Mouse (Mus musculus) lung, postnatal 10 days (tissue): Measurements from ENCODE around the gene Sqstm1.

Source experiments
- DNase-seq: peaks from one replicate; pipeline ENCODE4 v3.0.0; 2021

Gene Sqstm1

DNA sequence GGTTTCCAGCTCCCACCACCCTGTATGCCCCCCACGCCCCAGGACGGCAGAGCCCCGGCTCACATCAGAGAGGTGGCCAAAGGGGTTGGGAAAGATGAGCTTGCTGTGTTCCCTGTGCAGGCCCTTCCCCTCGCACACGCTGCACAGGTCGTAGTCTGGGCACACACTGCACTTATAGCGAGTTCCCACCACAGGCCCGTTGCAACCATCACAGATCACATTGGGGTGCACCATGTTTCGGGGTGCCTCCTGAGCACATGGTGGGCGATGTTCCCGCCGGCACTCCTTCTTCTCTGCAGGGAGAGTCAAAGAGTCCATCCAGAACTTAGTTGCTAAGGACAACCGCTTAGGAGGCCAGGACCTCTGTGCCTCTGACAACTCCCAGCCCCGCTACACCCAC, 3.3 kb downstream of the Sqstm1 start:
- no peak for DNase-seq

DNA sequence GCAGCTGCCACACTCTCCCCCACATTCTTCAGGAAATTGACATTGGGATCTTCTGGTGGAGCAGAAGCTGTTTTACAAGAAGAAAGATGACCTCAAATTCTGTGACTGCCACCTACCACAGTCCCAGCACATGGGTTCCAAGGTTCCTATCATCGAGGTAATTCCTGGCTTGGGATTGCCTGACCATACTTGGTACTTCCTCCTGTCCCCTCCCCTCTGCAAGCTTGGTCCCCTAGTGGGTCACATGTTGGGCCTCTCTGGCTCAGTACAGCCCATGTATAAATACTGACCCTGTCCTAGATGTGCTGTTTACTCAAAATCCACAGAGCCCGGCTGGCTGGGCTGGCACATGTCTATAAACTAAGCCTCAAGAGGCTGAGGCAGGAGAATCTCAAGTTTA, 4.6 kb downstream of the Sqstm1 start:
- DNase-seq = no peak

DNA sequence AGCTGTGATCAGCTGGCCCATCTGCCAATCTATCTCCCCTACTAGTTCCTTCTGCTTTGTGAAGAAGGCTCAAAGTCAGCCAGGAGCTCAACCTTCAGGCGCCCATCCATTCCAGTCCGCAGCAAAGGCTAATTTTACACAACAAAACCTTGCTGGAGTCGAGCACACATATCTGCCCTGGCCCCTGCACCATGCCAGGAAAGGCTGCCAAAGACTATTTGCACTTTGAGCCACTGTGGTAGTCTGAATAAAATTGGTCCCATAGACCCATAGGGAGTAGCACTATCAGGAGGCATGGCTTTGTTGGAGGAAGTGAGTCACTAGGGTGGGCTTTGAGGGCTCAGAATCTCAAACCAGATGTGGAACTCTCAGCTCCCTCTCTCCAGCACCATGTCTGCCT, 5.2 kb downstream of the Sqstm1 start:
- no peak for DNase-seq

DNA sequence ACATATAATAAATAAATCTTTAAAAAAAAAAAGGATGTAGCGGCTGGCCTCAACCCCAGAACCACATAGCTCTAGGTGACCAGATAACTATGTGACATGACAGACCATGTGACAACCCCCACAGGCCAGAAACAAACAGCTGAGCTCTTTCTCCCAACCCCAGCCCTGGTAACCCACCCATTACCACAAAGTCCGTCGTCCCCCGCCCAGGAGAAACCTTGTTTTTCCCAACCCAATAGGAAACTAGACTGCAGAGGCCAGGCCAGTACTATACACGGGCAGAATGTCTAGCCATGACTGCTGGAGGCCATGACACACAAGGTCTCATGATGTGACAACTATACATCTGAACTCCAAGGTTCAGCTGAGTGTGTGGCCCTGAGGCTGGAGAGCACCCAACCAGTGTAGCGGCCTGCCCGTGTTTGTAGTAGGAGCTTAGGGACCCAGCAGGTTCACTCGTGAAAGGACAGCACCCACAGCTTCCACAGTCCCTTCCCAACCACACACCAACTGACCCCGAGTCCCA, 7.3 kb downstream of the Sqstm1 start:
- DNase-seq = no peak

DNA sequence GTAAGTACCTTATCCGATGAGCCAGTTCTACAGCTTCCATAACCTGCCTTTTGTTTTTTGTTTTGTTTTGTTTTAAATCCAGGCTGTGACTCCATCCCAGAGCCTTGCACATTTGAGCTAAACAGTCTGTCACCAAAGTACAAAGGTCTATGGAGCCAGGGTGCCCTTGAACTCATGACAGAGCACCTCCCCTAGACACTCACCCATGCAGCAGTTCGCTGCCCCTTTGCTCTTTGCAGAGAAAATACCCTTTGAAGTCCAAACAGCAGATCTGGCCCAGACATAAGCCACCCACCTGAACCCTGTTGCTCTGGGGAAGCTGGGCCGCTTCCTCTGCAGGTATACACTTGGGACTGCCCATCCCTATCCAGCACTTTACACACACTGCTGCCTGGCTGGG, 9.0 kb downstream of the Sqstm1 start:
- DNase-seq = no peak

DNA sequence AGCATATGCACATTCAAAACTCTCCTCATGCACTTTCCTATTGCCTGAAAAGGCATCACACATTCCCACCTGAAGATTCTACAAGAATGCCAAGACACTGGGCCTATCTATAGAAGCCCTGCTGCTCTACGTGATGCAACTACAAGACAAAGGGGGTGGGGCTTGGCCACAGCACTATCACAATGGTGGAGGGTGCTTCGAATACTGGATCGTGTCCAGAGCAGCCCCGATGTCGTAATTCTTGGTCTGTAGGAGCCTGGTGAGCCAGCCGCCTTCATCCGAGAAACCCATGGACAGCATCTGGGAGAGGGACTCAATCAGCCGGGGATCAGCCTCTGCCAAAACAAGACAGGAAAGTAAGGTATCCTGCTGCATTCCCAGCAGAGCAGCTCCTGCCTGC, 10.0 kb downstream of the Sqstm1 start:
- peak; percentile 61 for DNase-seq

DNA sequence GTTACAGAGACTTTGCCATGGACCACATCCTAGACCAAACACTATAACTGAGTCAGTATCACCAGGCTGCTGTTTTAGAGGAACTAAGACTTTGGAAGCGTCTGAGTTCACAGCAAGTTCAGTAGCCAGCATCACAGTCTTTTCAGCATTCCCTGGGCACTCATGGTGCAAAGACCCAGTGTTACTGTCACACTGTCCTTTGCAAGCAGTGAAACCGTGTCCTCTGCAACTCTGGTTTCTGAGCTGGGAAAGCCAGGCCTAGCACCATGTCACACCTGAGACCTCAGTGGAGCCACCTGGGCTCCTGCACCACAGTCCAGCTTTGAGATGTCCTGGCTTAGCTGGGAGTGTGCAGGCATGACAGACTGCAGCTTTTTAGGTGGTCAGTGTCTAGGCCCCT, 11.7 kb downstream of the Sqstm1 start:
- no peak for DNase-seq

DNA sequence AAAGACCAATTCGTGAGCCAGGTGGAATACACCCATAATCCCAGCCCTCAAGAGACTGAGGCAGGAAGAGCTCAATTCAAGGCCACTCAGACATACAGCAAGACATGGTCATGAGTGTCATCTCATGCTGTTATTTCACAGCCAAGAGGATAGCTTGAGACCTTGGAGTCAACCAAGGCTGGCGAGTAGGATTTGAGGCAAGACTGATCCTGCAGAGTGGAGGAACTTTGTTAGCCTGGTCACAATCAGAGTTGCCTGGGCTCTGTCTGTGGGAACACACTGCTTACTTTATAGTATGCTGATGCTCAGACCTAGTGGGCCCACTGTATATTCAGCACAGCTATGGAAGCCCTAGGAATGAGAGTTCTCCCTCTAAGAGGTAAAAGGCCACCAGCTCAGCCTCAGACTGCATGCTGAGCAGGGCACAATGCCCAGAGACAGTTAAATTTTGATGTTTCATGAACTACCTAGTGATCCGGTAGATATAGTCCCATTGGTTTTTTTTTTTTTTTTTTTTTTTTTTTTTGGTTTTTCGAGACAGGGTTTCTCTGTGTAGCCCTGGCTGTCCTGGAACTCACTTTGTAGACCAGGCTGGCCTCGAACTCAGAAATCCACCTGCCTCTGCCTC, 12.3 kb downstream of the Sqstm1 start:
- DNase-seq = no peak

DNA sequence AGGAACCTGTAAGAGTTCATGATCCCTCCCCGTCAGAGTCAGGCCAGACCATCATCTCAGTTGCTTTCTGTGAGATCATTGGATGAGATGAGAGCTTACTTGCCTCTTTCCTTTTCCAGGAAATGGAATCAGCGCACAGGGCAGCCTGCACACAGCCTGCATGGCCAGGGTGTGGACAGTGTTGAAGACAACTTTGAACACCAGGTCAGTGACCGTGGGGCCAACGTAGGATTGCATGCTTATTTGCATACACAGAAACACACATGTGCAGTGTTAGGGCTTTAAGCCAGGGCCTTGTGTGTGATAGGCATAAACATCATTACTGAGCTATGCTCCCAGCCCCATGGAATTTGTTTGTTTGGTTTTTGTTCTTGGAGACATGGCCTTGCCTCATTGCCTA, 13.1 kb downstream of the Sqstm1 start:
- DNase-seq = no peak

DNA sequence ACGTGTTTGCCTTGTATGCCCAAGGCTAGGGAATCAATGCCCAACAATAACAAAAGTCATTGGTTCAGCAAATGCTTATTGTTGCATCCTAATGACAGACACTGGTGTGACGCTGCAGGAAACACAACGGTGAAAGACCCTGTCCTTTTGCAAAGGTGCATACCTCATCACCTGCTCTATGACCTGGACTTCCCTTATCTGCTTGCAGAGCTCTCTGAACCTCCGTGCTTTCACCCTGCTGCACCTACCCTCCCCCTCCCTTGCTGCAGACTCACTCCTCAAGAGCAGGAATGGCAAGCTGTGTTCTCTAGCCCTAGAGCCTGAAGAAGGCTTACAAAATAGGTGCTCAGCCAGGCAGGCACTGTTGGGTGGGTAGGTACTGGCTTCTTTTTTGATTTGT, 15.8 kb downstream of the Sqstm1 start:
- DNase-seq = no peak

DNA sequence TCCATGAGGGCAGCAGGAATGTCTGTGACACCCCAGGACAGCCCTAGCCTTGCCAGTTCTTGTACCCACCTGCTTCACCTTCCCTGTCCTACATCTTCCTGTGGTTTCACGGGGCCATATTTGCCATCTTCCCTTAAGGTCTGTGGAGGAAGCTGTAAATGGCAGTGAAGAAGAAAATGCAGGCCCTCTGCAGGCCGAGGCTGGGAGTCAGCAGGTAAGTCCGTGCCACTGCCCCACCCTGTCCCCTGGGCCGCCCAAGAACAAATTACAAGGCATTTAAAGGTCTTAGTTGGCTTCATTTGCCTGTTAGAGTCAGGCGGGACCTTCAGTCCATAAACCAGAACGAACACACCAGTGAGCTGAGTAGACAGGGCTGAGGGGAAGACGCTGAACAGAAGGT, 16.6 kb downstream of the Sqstm1 start:
- no peak for DNase-seq

DNA sequence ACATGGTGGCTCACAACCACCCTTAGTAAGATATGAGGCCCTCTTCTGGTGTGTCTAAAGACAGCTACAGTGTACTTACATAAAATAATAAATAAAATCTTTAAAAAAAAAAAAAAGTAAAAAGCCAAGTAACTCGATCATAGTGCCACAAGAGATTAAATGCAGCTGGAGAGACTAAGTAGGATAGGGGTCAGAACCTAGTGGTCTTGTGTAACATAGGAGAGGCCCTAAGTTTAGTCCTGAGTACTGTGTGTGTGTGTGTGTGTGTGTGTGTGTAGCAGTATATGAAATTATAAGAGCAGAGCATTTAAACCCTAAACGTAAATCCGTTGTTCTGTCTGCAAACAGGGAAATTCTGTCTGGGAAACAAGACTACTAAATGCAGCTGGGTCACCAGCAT, 18.3 kb downstream of the Sqstm1 start:
- no peak for DNase-seq

DNA sequence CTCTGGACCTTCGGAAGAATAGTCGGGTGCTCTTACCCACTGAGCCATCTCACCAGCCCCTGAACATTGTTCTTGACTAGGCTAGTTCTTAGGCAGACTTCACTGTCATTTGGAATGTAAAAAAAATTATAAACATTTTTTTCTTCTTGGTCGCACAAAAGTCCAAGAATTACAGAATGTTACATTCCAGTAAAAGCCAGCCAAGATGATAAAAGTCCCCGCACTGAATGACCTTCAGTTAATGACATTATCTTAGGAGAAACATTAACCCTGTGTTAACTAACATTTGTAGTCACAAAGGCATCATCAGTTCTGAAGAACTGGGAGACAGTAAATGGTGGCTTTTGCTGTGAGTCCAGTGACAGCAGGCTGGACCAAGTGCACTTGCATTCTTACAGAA, 20.3 kb downstream of the Sqstm1 start:
- no peak for DNase-seq

DNA sequence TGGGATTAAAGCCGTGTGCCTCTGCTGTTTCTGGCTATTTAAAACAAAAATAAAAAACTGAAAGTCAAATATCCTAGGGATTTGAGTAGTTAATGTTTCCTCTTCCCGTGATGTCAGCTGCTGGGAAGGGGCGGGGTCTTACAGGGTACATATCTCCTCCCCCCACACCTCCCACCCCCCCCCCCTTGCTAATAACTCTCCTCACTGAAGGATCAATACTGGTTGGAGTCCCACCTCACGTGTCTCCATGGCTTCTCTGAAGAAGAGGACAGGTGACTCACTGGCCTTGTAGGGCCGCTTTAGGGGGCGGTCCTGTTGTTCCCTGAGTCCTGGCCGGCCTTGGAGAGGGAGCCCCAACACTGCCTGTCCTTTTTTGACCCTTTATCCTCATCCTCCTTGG, 21.9 kb downstream of the Sqstm1 start:
- no peak for DNase-seq

DNA sequence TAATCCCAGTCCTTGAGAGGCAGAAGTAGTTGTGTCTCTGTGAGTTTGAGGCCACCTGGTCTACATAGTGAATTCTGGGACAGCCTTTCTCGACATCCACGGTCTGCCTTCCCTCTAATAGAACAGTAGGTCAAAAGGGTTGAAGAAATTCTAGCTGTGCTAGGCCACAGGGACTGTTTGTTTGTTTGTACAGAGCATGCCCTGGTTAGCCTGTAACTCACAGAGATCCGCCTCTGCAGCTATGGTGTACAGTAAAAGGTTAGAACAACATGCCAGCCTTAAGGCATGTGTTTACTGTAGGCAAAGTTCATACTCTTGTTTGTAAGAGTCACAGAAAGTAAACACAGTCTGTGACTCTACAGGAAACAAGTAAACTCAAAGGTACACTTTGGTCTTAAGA, 25.8 kb downstream of the Sqstm1 start:
- DNase-seq = no peak

DNA sequence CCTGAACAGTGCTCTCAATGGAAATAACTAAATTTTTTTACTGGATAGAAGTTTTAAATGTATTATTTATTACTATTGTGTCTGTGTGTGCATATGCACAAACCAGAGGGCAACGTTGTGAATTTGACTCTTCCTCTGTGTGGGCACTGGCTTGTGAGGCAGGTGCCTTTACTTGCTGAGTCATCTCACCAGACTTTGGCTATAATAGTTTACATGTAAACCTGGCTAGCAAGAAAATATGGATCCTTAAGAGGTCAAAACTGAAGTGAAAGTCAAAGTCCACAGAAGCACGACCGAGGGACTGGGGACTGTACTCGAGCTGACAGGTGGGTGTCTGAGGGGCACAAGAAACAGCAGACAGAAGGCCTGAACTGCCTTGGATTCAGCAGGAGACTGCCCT, 27.9 kb downstream of the Sqstm1 start:
- DNase-seq = no peak

DNA sequence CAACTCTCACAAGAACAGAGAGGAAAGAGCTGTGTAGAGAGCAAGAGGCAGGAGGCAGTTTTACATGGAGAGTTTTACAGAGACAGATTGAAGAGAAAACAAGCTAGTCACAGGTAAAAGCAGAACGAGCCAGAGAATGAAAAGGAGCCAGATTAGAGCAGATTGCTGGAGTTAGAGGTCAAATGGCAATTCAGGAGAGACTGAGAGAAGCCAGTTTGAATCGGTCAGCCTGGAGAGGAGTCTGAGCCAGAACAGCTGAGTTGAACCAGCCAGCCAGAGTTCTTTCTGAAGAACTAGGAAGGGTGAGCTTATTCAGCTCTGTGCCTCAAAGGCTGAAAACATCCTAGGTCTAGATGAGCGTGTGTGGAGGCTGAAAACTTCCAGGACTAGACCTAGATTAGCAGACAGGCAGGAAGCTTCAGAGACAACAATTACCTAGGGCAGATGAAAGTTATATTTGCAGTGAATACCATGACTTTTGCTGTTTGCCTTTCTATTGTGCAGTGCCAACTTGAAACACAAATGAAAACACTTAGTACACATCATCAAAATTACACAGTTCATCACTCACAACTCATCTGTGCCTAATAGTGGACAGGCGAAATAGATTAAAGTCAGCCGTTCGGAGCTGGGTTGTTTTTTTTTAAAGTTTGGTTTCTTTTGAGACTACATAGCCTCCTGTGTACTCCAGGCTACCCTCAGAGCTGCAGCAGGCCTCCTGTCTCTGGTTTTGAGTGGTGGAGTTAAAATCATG, 30.0 kb downstream of the Sqstm1 start:
- no peak for DNase-seq

DNA sequence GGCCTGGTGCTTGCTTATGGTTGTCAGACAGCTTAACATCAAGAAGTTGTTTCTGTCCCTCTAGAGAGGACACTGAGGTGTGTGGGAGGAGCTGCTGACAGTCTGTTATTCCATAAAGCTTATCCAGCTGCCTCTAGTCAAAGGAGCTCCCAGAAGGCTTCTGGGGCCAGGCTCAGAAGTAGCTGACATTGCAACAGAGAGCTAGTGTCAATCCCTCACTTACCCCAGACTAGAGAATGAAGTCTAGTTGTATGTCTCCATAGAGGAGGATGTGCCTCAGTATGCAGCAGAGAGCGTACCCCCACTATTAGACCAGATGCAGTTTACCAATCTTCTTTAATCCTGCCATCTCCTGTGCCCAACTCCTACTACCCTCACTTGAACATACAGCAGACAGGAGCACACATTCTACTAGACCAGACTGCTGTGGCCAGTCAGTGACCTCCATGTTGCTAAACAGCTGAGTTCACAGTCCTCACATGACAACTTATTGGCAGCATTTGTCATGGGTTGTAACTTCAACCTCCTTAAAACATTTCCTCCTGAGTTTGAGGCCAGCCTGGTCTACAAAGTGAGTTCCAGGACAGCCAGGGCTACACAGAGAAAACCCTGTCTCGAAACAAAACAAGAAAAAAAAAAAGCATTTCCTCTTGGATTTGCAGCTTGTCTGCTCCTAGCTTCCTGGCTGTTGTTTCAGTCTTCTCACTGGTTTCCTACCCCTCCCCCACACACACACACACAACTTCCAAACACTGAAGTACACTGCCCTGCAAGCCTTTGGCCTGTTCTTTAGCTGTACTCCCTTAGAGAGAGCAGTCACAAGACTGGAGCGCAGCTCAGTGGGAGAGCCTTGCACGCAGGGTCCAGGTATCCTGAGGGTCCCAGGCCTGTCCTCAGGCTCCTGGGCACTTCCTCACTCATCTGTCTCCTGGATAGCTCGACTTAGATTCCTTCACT, 31.8 kb downstream of the Sqstm1 start:
- DNase-seq = no peak

DNA sequence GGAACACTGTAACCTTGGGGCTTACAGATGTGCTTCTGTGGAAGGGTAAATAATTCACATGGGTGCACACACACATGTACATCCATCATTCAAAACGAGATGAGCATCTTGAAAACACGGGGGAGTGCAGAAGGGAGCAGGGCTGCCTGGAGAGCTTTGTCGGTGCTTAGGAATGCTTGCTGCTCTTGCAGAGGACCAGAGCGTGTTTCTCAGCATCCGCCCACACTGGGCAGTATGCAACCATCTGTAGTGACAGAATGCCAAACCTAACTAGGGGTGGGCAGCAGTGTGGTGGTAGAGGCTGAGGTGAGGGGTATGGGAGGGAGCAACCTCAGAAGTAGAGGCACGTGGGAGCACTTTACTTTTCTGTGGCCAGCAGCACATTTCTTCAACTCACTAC, 33.5 kb downstream of the Sqstm1 start:
- DNase-seq = no peak

DNA sequence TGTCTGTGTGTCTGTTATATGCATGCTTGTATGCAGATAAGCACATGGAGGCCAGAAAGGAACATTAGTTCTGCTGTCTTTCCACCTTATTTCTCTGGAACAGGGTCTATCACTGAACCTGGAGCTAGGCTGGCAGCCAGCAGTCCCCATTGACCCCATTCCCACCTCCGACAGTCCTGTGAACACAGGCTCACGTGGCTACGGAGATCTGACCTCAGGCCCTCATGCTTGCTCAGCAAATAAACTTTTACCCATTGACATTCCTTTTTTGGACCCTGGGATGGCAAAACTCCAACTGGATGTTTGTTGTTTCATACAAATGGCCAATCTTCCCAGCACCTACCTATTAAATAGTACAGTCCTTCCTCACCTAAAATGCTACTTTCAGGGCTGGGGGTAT, 34.3 kb downstream of the Sqstm1 start:
- DNase-seq = no peak

DNA sequence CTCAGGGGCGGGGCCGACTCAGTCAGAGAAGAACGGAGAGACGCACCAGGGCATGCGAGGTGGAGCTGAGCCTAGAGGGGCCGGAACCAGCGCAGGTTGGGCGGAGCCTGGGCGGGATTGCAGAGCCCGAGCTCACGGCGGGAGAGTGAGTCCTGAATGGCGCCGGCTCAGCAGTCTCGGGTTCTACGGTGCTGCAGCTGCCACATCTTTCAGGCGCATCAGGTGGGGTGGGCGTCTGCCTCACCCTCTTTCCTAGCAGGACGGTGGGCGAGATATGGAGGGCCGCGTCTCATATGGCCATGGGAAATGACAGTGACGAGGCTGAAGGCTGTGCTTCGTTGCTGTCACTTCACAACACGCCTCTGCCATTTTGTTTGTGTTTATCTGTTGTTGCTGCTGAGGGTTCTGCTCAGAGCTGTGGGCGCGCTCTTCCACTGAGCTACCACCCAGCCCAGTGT, 35.9 kb downstream of the Sqstm1 start:
- DNase-seq = peak; percentile 99

DNA sequence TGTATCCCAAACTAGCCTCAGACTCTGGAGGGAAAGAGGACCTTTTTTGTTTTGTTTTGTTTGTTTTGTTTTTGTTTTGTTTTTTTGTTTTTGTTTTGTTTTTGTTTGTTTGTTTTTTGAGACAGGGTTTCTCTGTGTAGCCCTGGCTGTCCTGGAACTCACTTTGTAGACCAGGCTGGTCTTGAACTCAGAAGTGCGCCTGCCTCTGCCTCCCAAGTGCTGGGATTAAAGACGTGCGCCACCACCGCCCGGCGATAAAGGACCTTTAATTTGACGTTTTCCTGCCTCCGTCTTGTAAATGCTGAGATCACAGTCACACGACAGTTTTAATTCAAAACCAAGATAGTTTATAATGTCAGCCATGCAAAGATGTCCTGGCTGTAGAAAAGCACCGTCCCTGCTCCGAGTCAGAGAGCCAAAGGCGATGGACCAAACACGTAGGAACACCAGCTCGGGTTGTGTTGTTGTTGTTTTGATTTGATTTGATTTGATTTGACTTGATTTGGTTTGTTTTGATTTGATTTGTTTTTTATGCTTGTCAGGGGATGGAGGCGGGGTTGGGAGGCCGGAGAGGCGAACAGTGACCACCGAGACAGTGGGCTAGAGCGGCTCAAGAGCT, 36.4 kb downstream of the Sqstm1 start, which contains the start of gene Mrnip:
TSS of gene Mrnip (plus strand) at position 334 of the 619 bp plus-strand sequence.
- DNase-seq = peak; percentile 45

DNA sequence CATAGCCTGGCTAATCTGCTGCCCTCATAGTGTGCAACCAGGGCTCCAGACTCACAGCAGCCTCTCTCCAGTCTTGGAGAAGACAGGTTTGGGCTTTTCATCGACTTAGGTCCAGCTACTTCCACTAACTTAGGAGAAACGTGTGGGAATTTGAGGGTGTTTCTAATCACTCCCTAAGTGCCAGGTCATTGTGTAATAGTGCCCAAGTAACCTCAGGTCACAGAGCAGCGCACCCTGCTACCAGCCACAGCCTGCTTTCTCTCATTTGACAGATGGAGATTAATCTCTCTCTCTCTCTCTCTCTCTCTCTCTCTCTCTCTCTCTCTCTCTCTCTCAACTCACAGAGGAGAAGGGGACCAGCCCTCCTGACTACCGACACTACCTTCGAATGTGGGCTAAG, 42.3 kb downstream of the Sqstm1 start:
- no peak for DNase-seq
